ENCODE assay signal across 8 mouse cellular contexts in genomic region chr3:62338461-62338853, GRCm38 (mm10). TPM values are rescaled to one million over a fixed set of nuclear protein-coding genes. Genes with fewer than 3 reads are reported as not detected.
DNase-seq lines count a peak whose midpoint lies in the region; ATAC-seq and TF ChIP-seq lines count a peak whose summit lies in the region.

No protein-coding gene starts in this region.

- peaks cover 16% of the 10 kb centered on the region for H3K27me3 ChIP-seq in spleen, adult 2 months (ENCODE audit: control insufficient read depth, insufficient read depth, low read length)
- peaks cover 16% of the 10 kb centered on the region for H3K27me3 ChIP-seq in limb, embryonic 14.5 days (ENCODE audit: control insufficient read depth, insufficient read depth, low read length)
- 0 out of 2 replicates have a peak, but pooled peaks cover 3% of the 10 kb centered on the region for H3K27me3 ChIP-seq in stomach, embryonic 16.5 days (ENCODE audit: control insufficient read depth, insufficient read depth, low read length)

- TF ChIP-seq POLR2A in spleen, adult 2 months (IDR thresholded peaks at IDR 0.05; ENCODE audit: low read depth, low read length): no peak
- no peak for TF ChIP-seq POLR2A in limb, embryonic 14.5 days (IDR thresholded peaks at IDR 0.05; ENCODE audit: borderline replicate concordance, extremely low read depth, insufficient read depth, insufficient read length)

- peaks cover 2% of the 10 kb centered on the region; the same call in 1 of the 2 replicates for H3K4me1 ChIP-seq in spleen, adult 2 months (ENCODE audit: control insufficient read depth, insufficient read depth, insufficient read length)
- H3K4me1 ChIP-seq in limb, embryonic 14.5 days (ENCODE audit: control insufficient read depth, insufficient read depth, low read length): peaks cover 10% of the 10 kb centered on the region
- 0 out of 2 replicates have a peak, but pooled peaks cover 2% of the 10 kb centered on the region for H3K4me1 ChIP-seq in stomach, embryonic 16.5 days (ENCODE audit: control insufficient read depth, insufficient read depth, low read length)

- H3K36me3 ChIP-seq in spleen, adult 2 months (ENCODE audit: control insufficient read depth, insufficient read depth, low read length): no peaks in the 10 kb centered on the region
- no peaks in the 10 kb centered on the region for H3K36me3 ChIP-seq in limb, embryonic 14.5 days (ENCODE audit: control insufficient read depth, insufficient read depth, low read length)
- no peaks in the 10 kb centered on the region for H3K36me3 ChIP-seq in stomach, embryonic 16.5 days (ENCODE audit: control insufficient read depth, insufficient read depth, low read length)

- peak overlapping the region; percentile 23; the same call in 1 of the 2 replicates for H3K4me3 ChIP-seq in spleen, adult 2 months (ENCODE audit: extremely low read depth, insufficient read depth, insufficient read length)
- H3K4me3 ChIP-seq in limb, embryonic 14.5 days (replicated peaks; ENCODE audit: low read length): peak overlapping the region; percentile 75
- H3K4me3 ChIP-seq in stomach, embryonic 16.5 days (replicated peaks; ENCODE audit: low read length): peak overlapping the region; percentile 87

- TF ChIP-seq CTCF in spleen, adult 2 months (IDR thresholded peaks at IDR 0.05; ENCODE audit: extremely low read depth, insufficient read depth, insufficient read length, insufficient replicate concordance): no peak

- no peaks in the 10 kb centered on the region for H3K9me3 ChIP-seq in limb, embryonic 14.5 days (ENCODE audit: control insufficient read depth, low read length)
- H3K9me3 ChIP-seq in stomach, embryonic 16.5 days (replicated peaks; ENCODE audit: control insufficient read depth, low read length): no peaks in the 10 kb centered on the region

- 5% methylated on average over 17 of the region's 17 CpGs for WGBS in spleen, adult 2 months
- WGBS in limb, embryonic 14.5 days: under 1% methylated on average over 17 of the region's 17 CpGs
- WGBS in stomach, embryonic 16.5 days: 1% methylated on average over 17 of the region's 17 CpGs

- H3K9ac ChIP-seq in limb, embryonic 14.5 days (ENCODE audit: low read depth, low read length, severe bottlenecking): peak overlapping the region; percentile 78
- H3K9ac ChIP-seq in stomach, embryonic 16.5 days (ENCODE audit: low read length): peak overlapping the region; percentile 80

- H3K27ac ChIP-seq in spleen, adult 2 months (ENCODE audit: insufficient read depth, low read length): no peak overlapping the region
- no peak overlapping the region for H3K27ac ChIP-seq in limb, embryonic 14.5 days (replicated peaks; ENCODE audit: low read depth, low read length)
- no peak overlapping the region for H3K27ac ChIP-seq in stomach, embryonic 16.5 days (ENCODE audit: low read length)

- no peak for DNase-seq in frontal cortex, postnatal 10 days (ENCODE audit: low spot score in 2 of 2)
- DNase-seq in spleen, adult 2 months (ENCODE audit: low read depth in 1 of 2, low spot score in 2 of 2): no peak
- no peak for DNase-seq in spleen, postnatal 10 days (ENCODE audit: low spot score in 2 of 2)
- no peak for DNase-seq in limb, embryonic 14.5 days (ENCODE audit: low spot score)
- DNase-seq in c-Kit-positive CD71-positive TER-119-positive erythroid progenitor cells, embryonic 14.5 days (ENCODE audit: low spot score): no peak
- DNase-seq in right cerebral cortex, adult 2 months (ENCODE audit: low spot score in 2 of 2): no peak

- peak overlapping the region; percentile 85 for H3K4me2 ChIP-seq in limb, embryonic 14.5 days (replicated peaks; ENCODE audit: low read depth, low read length, severe bottlenecking)
- peak overlapping the region; percentile 68 for H3K4me2 ChIP-seq in stomach, embryonic 16.5 days (ENCODE audit: low read depth, low read length)

- 0 out of 2 replicates have a peak, but pooled peaks have one; percentile 4 for ATAC-seq in frontal cortex, adult (ENCODE audit: low TSS enrichment)
- ATAC-seq in limb, embryonic 14.5 days (ENCODE audit: low FRiP score, low read depth): no peak
- no peak for ATAC-seq in stomach, embryonic 16.5 days (ENCODE audit: insufficient read depth, low FRiP score)

RNA-seq across cellular contexts. Expression of gene Arhgef26, which starts 0.3 kb away (rescaled TPM):
- polyA plus RNA-seq in spleen, adult 2 months (2012; rRNA removed): 0.33 and 0.42 TPM in 2 replicates
- 5.8 and 6.3 TPM in 2 replicates for polyA plus RNA-seq in limb, embryonic 14.5 days (2012; rRNA removed)
- 6.2 and 8.6 TPM in 2 replicates for polyA plus RNA-seq in limb, embryonic 14.5 days (2014; fragmentation: Nextera tagmentation; extraction: Ambion mirVana)
- polyA plus RNA-seq in stomach, embryonic 16.5 days (2015; fragmentation: Nextera tagmentation; extraction: Ambion mirVana): 10.4 and 12.2 TPM in 2 replicates

Comparison
In these comparisons a context has a peak if more than half of its experiments do, and no peak if none do; other contexts are left out.
1. H3K4me3 ChIP-seq: peak in every context shown above with its lines; median percentile 87 in stomach, embryonic 16.5 days; 75 in limb, embryonic 14.5 days; 23 in spleen, adult 2 months.